Mouse (Mus musculus): ENCODE data around the gene Dnah8. TPM values are rescaled to one million over a fixed set of nuclear protein-coding genes. Genes with fewer than 3 reads are reported as not detected.

The Dnah8 gene
- polyA plus RNA-seq, 1 experiment from 2014 or later = 1.5 TPM

GRCm38 (mm10) chr17:30818543-30818942, 194.4 kb downstream of the Dnah8 start:
- H3K4me1 ChIP-seq (ENCODE audit: control insufficient read depth, insufficient read depth, low read length) = no peaks in the 10 kb centered on the region
- no peak overlapping the region for H3K4me3 ChIP-seq (ENCODE audit: low read depth, low read length)
- no peaks in the 10 kb centered on the region for H3K9me3 ChIP-seq (replicated peaks; ENCODE audit: control insufficient read depth, low read length)
- no peaks in the 10 kb centered on the region for H3K27me3 ChIP-seq (ENCODE audit: control insufficient read depth, insufficient read depth, low read length)
- no peak for DNase-seq (ENCODE audit: low spot score)
- H3K36me3 ChIP-seq (replicated peaks; ENCODE audit: control insufficient read depth, insufficient read depth, low read depth, low read length) = no peaks in the 10 kb centered on the region
- H3K27ac ChIP-seq (replicated peaks; ENCODE audit: low read depth, low read length) = no peak overlapping the region
- 91% methylated on average over 5 of the region's 5 CpGs for WGBS
- no peak overlapping the region for H3K4me2 ChIP-seq (ENCODE audit: low read depth, low read length)
- no peak overlapping the region for H3K9ac ChIP-seq (replicated peaks; ENCODE audit: low read length)
- ATAC-seq (replicated peaks; ENCODE audit: insufficient number of reproducible peaks, low FRiP score, low TSS enrichment, low read depth) = no peak

DNA sequence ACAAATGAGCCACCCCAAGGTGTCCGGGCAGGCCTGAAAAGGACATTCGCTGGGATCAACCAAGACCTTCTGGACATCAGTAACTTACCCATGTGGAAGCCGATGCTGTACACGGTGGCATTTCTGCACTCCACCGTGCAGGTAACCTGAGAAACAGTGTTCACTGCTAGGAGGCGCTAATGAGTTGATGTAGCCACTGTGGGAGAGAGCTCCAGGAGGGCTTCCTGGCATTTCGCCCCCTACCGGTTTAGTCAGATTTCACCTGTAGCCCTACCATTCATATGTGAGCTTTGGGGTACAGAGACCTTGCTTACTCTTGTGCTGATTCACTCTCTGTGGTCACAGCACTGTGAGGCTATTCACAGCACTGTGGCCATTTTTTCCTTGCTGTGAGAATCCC, 195.0 kb downstream of the Dnah8 start:
- Histone ChIP-seq H3K36me3 (replicated peaks; ENCODE audit: control insufficient read depth, insufficient read depth, low read depth, low read length) (no peaks in the 10 kb centered on the region), H3K27ac (replicated peaks; ENCODE audit: low read depth, low read length) (no peak overlapping the region), H3K9ac (replicated peaks; ENCODE audit: low read length) (no peak overlapping the region), H3K4me3 (ENCODE audit: low read depth, low read length) (no peak overlapping the region), H3K4me1 (ENCODE audit: control insufficient read depth, insufficient read depth, low read length) (no peaks in the 10 kb centered on the region), H3K9me3 (replicated peaks; ENCODE audit: control insufficient read depth, low read length) (no peaks in the 10 kb centered on the region), H3K4me2 (ENCODE audit: low read depth, low read length) (no peak overlapping the region), H3K27me3 (ENCODE audit: control insufficient read depth, insufficient read depth, low read length) (no peaks in the 10 kb centered on the region)
- ATAC-seq (replicated peaks; ENCODE audit: insufficient number of reproducible peaks, low FRiP score, low TSS enrichment, low read depth) (no peak), DNase-seq (ENCODE audit: low spot score) (no peak)
- WGBS = 89% methylated on average over 8 of the region's 8 CpGs

GRCm38 (mm10) chr17:30821115-30821514, 197.0 kb downstream of the Dnah8 start:
- no peak for DNase-seq (ENCODE audit: low spot score)
- H3K27me3 ChIP-seq (ENCODE audit: control insufficient read depth, insufficient read depth, low read length) = no peaks in the 10 kb centered on the region
- H3K4me2 ChIP-seq (ENCODE audit: low read depth, low read length) = no peak overlapping the region
- H3K4me1 ChIP-seq (ENCODE audit: control insufficient read depth, insufficient read depth, low read length) = no peaks in the 10 kb centered on the region
- 77% methylated on average over 6 of the region's 6 CpGs for WGBS
- no peaks in the 10 kb centered on the region for H3K9me3 ChIP-seq (replicated peaks; ENCODE audit: control insufficient read depth, low read length)
- no peak overlapping the region for H3K9ac ChIP-seq (replicated peaks; ENCODE audit: low read length)
- H3K27ac ChIP-seq (replicated peaks; ENCODE audit: low read depth, low read length) = no peak overlapping the region
- no peak for ATAC-seq (replicated peaks; ENCODE audit: insufficient number of reproducible peaks, low FRiP score, low TSS enrichment, low read depth)
- H3K4me3 ChIP-seq (ENCODE audit: low read depth, low read length) = no peak overlapping the region
- H3K36me3 ChIP-seq (replicated peaks; ENCODE audit: control insufficient read depth, insufficient read depth, low read depth, low read length) = no peaks in the 10 kb centered on the region

DNA sequence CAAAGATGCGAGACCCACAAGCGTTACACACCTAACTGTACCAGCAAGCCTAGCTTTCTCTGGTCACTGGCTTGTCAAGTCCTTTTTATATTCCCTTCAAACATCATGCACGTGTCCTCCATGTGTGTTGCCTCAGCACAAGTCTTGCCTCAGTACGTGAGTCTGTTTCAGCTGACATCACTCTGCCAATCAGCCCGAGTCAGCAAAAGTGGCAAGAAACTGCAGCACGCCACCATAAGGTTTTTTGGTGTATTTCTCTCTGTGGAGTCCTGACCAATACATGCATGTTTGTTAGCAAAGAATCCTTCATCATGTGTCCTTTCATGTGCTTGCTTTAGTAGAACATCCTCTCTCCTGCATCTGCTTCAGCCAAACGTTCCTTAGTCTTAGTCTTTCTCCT, 200.3 kb downstream of the Dnah8 start:
- ATAC-seq (replicated peaks; ENCODE audit: insufficient number of reproducible peaks, low FRiP score, low TSS enrichment, low read depth) (no peak), DNase-seq (ENCODE audit: low spot score) (no peak)
- Histone ChIP-seq H3K9ac (replicated peaks; ENCODE audit: low read length) (no peak overlapping the region), H3K4me2 (ENCODE audit: low read depth, low read length) (no peak overlapping the region), H3K4me3 (ENCODE audit: low read depth, low read length) (no peak overlapping the region), H3K27me3 (ENCODE audit: control insufficient read depth, insufficient read depth, low read length) (no peaks in the 10 kb centered on the region), H3K36me3 (replicated peaks; ENCODE audit: control insufficient read depth, insufficient read depth, low read depth, low read length) (no peaks in the 10 kb centered on the region), H3K9me3 (replicated peaks; ENCODE audit: control insufficient read depth, low read length) (peaks cover 3% of the 10 kb centered on the region; the same call in 1 of the 2 replicates), H3K4me1 (ENCODE audit: control insufficient read depth, insufficient read depth, low read length) (no peaks in the 10 kb centered on the region), H3K27ac (replicated peaks; ENCODE audit: low read depth, low read length) (no peak overlapping the region)
- WGBS = 83% methylated on average over 7 of the region's 7 CpGs

DNA sequence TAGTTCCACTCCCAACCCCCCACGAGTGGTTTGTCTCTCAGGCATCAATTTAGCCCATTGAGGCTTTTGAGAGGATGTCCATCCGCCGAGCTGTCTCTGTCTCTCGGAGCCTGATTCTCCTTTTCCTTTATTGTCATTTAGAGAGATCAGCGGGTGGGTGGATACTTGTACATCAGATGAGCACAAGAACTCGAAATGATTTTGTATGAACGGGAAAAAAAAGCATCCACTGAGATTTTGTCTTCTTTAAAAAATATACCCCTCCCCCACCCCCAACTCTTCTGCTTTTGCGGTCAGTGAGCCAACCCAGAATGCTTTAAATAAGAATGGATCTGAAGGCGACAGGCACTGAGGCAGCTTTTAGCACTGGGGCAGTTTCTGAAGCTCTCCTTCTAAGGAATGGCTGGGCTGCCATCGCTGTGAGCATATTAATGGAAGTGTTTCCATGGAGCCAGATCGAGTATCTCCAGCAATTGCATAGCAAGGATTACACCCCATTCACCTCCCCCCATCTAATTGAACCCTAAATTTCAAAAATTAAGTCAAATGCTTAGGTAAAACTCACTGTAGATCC, 201.7 kb downstream of the Dnah8 start:
- H3K4me3 ChIP-seq (ENCODE audit: low read depth, low read length) = no peak overlapping the region
- peaks cover 3% of the 10 kb centered on the region; the same call in 1 of the 2 replicates for H3K9me3 ChIP-seq (replicated peaks; ENCODE audit: control insufficient read depth, low read length)
- no peak overlapping the region for H3K27ac ChIP-seq (replicated peaks; ENCODE audit: low read depth, low read length)
- H3K4me1 ChIP-seq (ENCODE audit: control insufficient read depth, insufficient read depth, low read length) = no peaks in the 10 kb centered on the region
- no peak for ATAC-seq (replicated peaks; ENCODE audit: insufficient number of reproducible peaks, low FRiP score, low TSS enrichment, low read depth)
- no peak for DNase-seq (ENCODE audit: low spot score)
- no peaks in the 10 kb centered on the region for H3K27me3 ChIP-seq (ENCODE audit: control insufficient read depth, insufficient read depth, low read length)
- no peak overlapping the region for H3K9ac ChIP-seq (replicated peaks; ENCODE audit: low read length)
- no peaks in the 10 kb centered on the region for H3K36me3 ChIP-seq (replicated peaks; ENCODE audit: control insufficient read depth, insufficient read depth, low read depth, low read length)
- no peak overlapping the region for H3K4me2 ChIP-seq (ENCODE audit: low read depth, low read length)
- 48% methylated on average over 11 of the region's 11 CpGs for WGBS

GRCm38 (mm10) chr17:30831170-30831569, 207.0 kb downstream of the Dnah8 start:
- Histone ChIP-seq H3K27me3 (ENCODE audit: control insufficient read depth, insufficient read depth, low read length) (no peaks in the 10 kb centered on the region), H3K9me3 (replicated peaks; ENCODE audit: control insufficient read depth, low read length) (peaks cover 3% of the 10 kb centered on the region; the same call in 1 of the 2 replicates), H3K36me3 (replicated peaks; ENCODE audit: control insufficient read depth, insufficient read depth, low read depth, low read length) (no peaks in the 10 kb centered on the region), H3K27ac (replicated peaks; ENCODE audit: low read depth, low read length) (no peak overlapping the region), H3K9ac (replicated peaks; ENCODE audit: low read length) (no peak overlapping the region), H3K4me1 (ENCODE audit: control insufficient read depth, insufficient read depth, low read length) (no peaks in the 10 kb centered on the region), H3K4me2 (ENCODE audit: low read depth, low read length) (no peak overlapping the region), H3K4me3 (ENCODE audit: low read depth, low read length) (no peak overlapping the region)
- 98% methylated on average over 2 of the region's 2 CpGs for WGBS
- DNase-seq (ENCODE audit: low spot score) = no peak
- ATAC-seq (replicated peaks; ENCODE audit: insufficient number of reproducible peaks, low FRiP score, low TSS enrichment, low read depth) = no peak

DNA sequence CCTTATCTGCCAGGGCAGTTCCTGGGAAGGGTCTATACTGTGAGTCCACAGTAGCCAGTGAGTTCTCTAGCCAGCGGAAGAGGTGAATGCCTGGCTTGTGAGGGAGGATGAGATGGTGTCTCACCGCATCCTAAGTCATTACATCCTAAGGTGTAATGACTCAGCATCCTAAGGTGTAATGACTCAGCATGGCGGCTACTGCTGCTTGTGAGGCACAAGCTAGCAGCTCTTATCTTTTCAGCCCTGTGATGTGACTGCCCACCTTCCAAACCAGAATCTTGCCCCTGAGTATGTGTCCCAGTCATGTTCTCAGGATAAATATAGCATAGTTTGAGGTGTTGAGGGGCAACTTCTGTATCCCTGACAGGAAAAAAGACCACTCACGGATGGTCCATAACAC, 211.3 kb downstream of the Dnah8 start:
- no peak for ATAC-seq (replicated peaks; ENCODE audit: insufficient number of reproducible peaks, low FRiP score, low TSS enrichment, low read depth)
- DNase-seq (ENCODE audit: low spot score) = no peak
- Histone ChIP-seq H3K9me3 (replicated peaks; ENCODE audit: control insufficient read depth, low read length) (no peaks in the 10 kb centered on the region), H3K4me1 (ENCODE audit: control insufficient read depth, insufficient read depth, low read length) (no peaks in the 10 kb centered on the region), H3K27me3 (ENCODE audit: control insufficient read depth, insufficient read depth, low read length) (no peaks in the 10 kb centered on the region), H3K27ac (replicated peaks; ENCODE audit: low read depth, low read length) (no peak overlapping the region), H3K4me2 (ENCODE audit: low read depth, low read length) (no peak overlapping the region), H3K36me3 (replicated peaks; ENCODE audit: control insufficient read depth, insufficient read depth, low read depth, low read length) (no peaks in the 10 kb centered on the region), H3K4me3 (ENCODE audit: low read depth, low read length) (no peak overlapping the region), H3K9ac (replicated peaks; ENCODE audit: low read length) (no peak overlapping the region)
- WGBS = 87% methylated on average over 4 of the region's 4 CpGs

DNA sequence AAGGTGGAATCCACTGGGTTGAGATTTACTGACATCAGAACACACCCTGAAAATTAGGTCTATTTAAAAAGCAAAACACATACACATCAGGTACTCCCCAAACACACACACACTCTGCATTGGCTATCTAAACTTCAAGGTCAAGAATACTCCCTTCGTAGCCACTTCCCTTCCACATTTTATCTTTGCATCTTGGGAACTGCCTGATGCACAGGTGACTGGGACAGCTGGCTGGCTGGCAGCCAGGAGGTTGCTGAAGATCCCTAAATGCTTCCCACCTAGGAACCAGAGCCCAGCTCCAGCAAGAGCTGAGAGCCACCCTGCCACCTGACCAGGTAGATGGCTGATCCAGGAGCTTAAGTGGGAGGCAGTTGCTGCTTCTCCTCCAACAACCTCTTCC, 212.9 kb downstream of the Dnah8 start:
- no peak overlapping the region for H3K27ac ChIP-seq (replicated peaks; ENCODE audit: low read depth, low read length)
- ATAC-seq (replicated peaks; ENCODE audit: insufficient number of reproducible peaks, low FRiP score, low TSS enrichment, low read depth) (no peak), DNase-seq (ENCODE audit: low spot score) (no peak)
- H3K4me3 ChIP-seq (ENCODE audit: low read depth, low read length) = no peak overlapping the region
- no peaks in the 10 kb centered on the region for H3K27me3 ChIP-seq (ENCODE audit: control insufficient read depth, insufficient read depth, low read length)
- no peak overlapping the region for H3K4me2 ChIP-seq (ENCODE audit: low read depth, low read length)
- H3K9ac ChIP-seq (replicated peaks; ENCODE audit: low read length) = no peak overlapping the region
- no peaks in the 10 kb centered on the region for H3K36me3 ChIP-seq (replicated peaks; ENCODE audit: control insufficient read depth, insufficient read depth, low read depth, low read length)
- WGBS = 81% methylated on average over 1 of the region's 1 CpGs
- H3K4me1 ChIP-seq (ENCODE audit: control insufficient read depth, insufficient read depth, low read length) = no peaks in the 10 kb centered on the region
- no peaks in the 10 kb centered on the region for H3K9me3 ChIP-seq (replicated peaks; ENCODE audit: control insufficient read depth, low read length)
